Mouse (Mus musculus) hematopoietic stem cell, adult 5-6 weeks (primary cell): ENCODE measurements around the gene Mettl7a1. TPM values are rescaled to one million over a fixed set of nuclear protein-coding genes. Genes with fewer than 3 reads are reported as not detected.

ENCODE experiments used
- ATAC-seq, 2 experiments: fragments of 125-278 bp in 1 of 2; replicated peaks in 1 of 2; 2 replicates each; pipeline ENCODE4 v1.8.0; 2016 to 2017; ENCODE audit warnings: inconsistent platforms in 2 of 2, mild to moderate bottlenecking in 2 of 2, moderate number of reproducible peaks in 2 of 2, low read depth in 1 of 2, moderate TSS enrichment in 1 of 2; ENCODE audit not compliant: low FRiP score in 2 of 2, poor library complexity in 2 of 2, severe bottlenecking in 2 of 2, insufficient read depth in 1 of 2, low TSS enrichment in 1 of 2
- total RNA-seq: library from RNA; stranded (forward); fragments of 172-1452, 232-1000 nt; gene quantifications from 2 replicates; pipeline ENCODE4 v1.2.3, GENCODE M21; 2017

The Mettl7a1 gene
- total RNA-seq, 1 experiment from 2014 or later, result 145 TPM

- no peak for ATAC-seq
Measured at GRCm38 (mm10) chr15:100375066-100375465, 71.1 kb downstream of the Mettl7a1 start.

- ATAC-seq, result peak; percentile 61 to 65
Measured at GRCm38 (mm10) chr15:100377847-100378505, 74.0 kb downstream of the Mettl7a1 start.

Other genes starting within 250 kb of the Mettl7a1 start
- gene Atf1, start 76.3 kb upstream of the Mettl7a1 start, total RNA-seq, result 71.5 and 86.5 TPM in 2 replicates
- gene Tmprss12, start 23.3 kb upstream of the Mettl7a1 start, total RNA-seq, result not detected in 2 replicates
- gene Mettl7a3, start 30.8 kb downstream of the Mettl7a1 start, total RNA-seq, result not detected in 2 replicates
- gene Methig1, start 49.0 kb downstream of the Mettl7a1 start, total RNA-seq, result not detected in 2 replicates
- gene Mettl7a2, start 49.1 kb downstream of the Mettl7a1 start, total RNA-seq, result not detected in 2 replicates
- not detected in 2 replicates for gene Higd1c, start 60.4 kb downstream of the Mettl7a1 start, total RNA-seq
- gene Gm5475, start 118.0 kb downstream of the Mettl7a1 start, total RNA-seq, result not detected in 2 replicates
- gene Slc11a2, start 120.9 kb downstream of the Mettl7a1 start, total RNA-seq, result 11.6 and 16.0 TPM in 2 replicates
- gene Letmd1, start 164.9 kb downstream of the Mettl7a1 start, total RNA-seq, result 23.2 and 26.4 TPM in 2 replicates
- 3.8 and 5.0 TPM in 2 replicates for gene Csrnp2, start 191.3 kb downstream of the Mettl7a1 start, total RNA-seq
- 10.9 and 12.4 TPM in 2 replicates for gene Tfcp2, start 247.9 kb downstream of the Mettl7a1 start, total RNA-seq